Mouse (Mus musculus): ENCODE results near the gene Olfr1246. TPM values are rescaled to one million over a fixed set of nuclear protein-coding genes. Genes with fewer than 3 reads are reported as not detected.
"Not testable (repeated sequence)": the region's sequence is repeated elsewhere in the genome, so short reads cannot be mapped to it uniquely, and the experiment has no call there.

Gene Olfr1246
- total RNA-seq (2021) = not detected

GRCm38 (mm10) chr2:89593057-89593456 is at the start of gene Olfr1246:
TSS of gene Olfr1246 (minus strand) at chr2:89593157.
- no peak for DNase-seq
- intact Hi-C loops (cut with DNase I) = no loop called here

- DNase-seq = no peak
- intact Hi-C loops (cut with DNase I) = no loop called here
These were observed 41.9 kb upstream of the Olfr1246 start, which contains the start of gene Olfr1249 for GRCm38 (mm10) chr2:89634883-89635282. TSS of gene Olfr1249 (minus strand) at chr2:89634983.

GRCm38 (mm10) chr2:89618145-89618544 is 25.2 kb upstream of the Olfr1246 start, which contains the start of gene Olfr1248:
TSS of gene Olfr1248 (minus strand) at chr2:89618245.
- DNase-seq; intact Hi-C loops (cut with DNase I): not testable (repeated sequence)

- DNase-seq = no peak
These were observed 21.1 kb upstream of the Olfr1246 start, which contains the start of gene Olfr1247 for GRCm38 (mm10) chr2:89614030-89614429. TSS of gene Olfr1247 (minus strand) at chr2:89614130.

GRCm38 (mm10) chr2:89578347-89578746 is 14.6 kb downstream of the Olfr1246 start, which contains the start of gene Olfr1245:
TSS of gene Olfr1245 (minus strand) at chr2:89578447.
- no peak for DNase-seq
- intact Hi-C loops (cut with DNase I) = no loop called here

More at GRCm38 (mm10) chr2:89614030-89614429, 21.1 kb upstream of the Olfr1246 start, which contains the start of gene Olfr1247:
- intact Hi-C loops (cut with DNase I) = no loop called here

- intact Hi-C loops (cut with DNase I); DNase-seq: not testable (repeated sequence)
These were observed 30.3 kb downstream of the Olfr1246 start for GRCm38 (mm10) chr2:89562706-89563105.

- DNase-seq = no peak
- intact Hi-C loops (cut with DNase I) = loop anchor here (5.0 kb wide), 1 partner anchor 1187 kb away; no protein-coding TSS in a partner anchor
These were observed 48.4 kb downstream of the Olfr1246 start for GRCm38 (mm10) chr2:89544516-89544915.

- DNase-seq = no peak
- intact Hi-C loops (cut with DNase I) = loop anchor here (5.0 kb wide), 1 partner anchor 1183 kb away; no protein-coding TSS in a partner anchor
These were observed 53.0 kb downstream of the Olfr1246 start for GRCm38 (mm10) chr2:89539923-89540322.

Other genes starting within 250 kb of the Olfr1246 start
- not detected for gene Olfr1234, start 228.3 kb downstream of the Olfr1246 start, total RNA-seq (2021)
- not detected for gene Olfr1238, start 183.5 kb downstream of the Olfr1246 start, total RNA-seq (2021)
- gene Olfr1239, start 172.8 kb downstream of the Olfr1246 start, total RNA-seq (2021) = not detected
- gene Olfr1240, start 150.2 kb downstream of the Olfr1246 start, total RNA-seq (2021) = not detected
- not detected for gene Olfr1241, start 106.0 kb downstream of the Olfr1246 start, total RNA-seq (2021)
- not detected for gene Olfr1242, start 94.8 kb downstream of the Olfr1246 start, total RNA-seq (2021)
- not detected for gene Olfr1243, start 61.7 kb downstream of the Olfr1246 start, total RNA-seq (2021)
- not detected for gene Olfr1245, start 14.7 kb downstream of the Olfr1246 start, total RNA-seq (2021)
- under 1 TPM in 1 of 2 experiments, not detected in 1; 0.05 TPM for gene Olfr1247, start 21.0 kb upstream of the Olfr1246 start, total RNA-seq (2021)
- gene Olfr1248, start 25.1 kb upstream of the Olfr1246 start, total RNA-seq (2021) = not detected
- gene Olfr1249, start 41.8 kb upstream of the Olfr1246 start, total RNA-seq (2021) = not detected
- gene Olfr1250, start 68.3 kb upstream of the Olfr1246 start, total RNA-seq (2021) = not detected
- gene Olfr1251, start 78.8 kb upstream of the Olfr1246 start, total RNA-seq (2021) = not detected
- not detected for gene Olfr1252, start 131.9 kb upstream of the Olfr1246 start, total RNA-seq (2021)
- gene Olfr1253, start 163.9 kb upstream of the Olfr1246 start, total RNA-seq (2021) = not detected
- gene Olfr1254, start 200.5 kb upstream of the Olfr1246 start, total RNA-seq (2021) = not detected
- not detected for gene Olfr1255, start 218.9 kb upstream of the Olfr1246 start, total RNA-seq (2021)
- gene Olfr1256, start 248.4 kb upstream of the Olfr1246 start, total RNA-seq (2021) = not detected

Data from heart, postnatal 10 days (tissue).